Mouse (Mus musculus): ENCODE measurements around the gene Ddah2. TPM values are rescaled to one million over a fixed set of nuclear protein-coding genes. Genes with fewer than 3 reads are reported as not detected.

Gene Ddah2
- polyA plus RNA-seq, 2 experiments, result 271 to 358 TPM

DNA sequence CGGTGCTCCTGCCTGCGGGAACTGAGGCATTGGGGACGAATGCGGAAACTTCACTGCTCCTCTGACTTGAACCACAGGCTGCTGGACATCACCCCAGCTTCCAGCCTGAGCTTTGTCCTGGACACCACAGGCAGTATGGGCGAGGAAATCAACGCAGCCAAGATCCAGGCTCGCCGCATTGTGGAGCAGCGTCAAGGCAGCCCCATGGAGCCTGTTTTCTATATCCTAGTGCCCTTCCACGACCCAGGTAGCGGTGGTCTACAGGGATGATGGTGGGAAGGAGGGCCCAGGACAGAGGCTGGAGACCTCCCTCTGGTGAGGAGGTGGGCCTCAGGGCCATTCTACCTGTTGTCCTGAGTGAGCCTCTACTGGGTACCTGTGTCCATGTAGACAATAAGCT is 38.9 kb upstream of the Ddah2 start:
- H3K4me2 ChIP-seq (replicated peaks; ENCODE audit: low read depth, low read length, severe bottlenecking), result no peak overlapping the region
- H3K27me3 ChIP-seq (ENCODE audit: control insufficient read depth, insufficient read depth, low read length), result no peaks in the 10 kb centered on the region
- TF ChIP-seq POLR2A (IDR thresholded peaks at IDR 0.05; ENCODE audit: borderline replicate concordance, extremely low read depth, insufficient read depth, insufficient read length), result no peak
- H3K4me1 ChIP-seq (ENCODE audit: control insufficient read depth, insufficient read depth, low read length), result peaks cover 5% of the 10 kb centered on the region; the same call in 1 of the 2 replicates
- H3K4me3 ChIP-seq (replicated peaks; ENCODE audit: low read length), result no peak overlapping the region
- no peak overlapping the region for H3K27ac ChIP-seq (replicated peaks; ENCODE audit: low read depth, low read length)
- H3K9ac ChIP-seq (ENCODE audit: low read depth, low read length, severe bottlenecking), result no peak overlapping the region
- H3K9me3 ChIP-seq (ENCODE audit: control insufficient read depth, low read length), result no peaks in the 10 kb centered on the region
- no peak for ATAC-seq (ENCODE audit: low FRiP score, low read depth)
- DNase-seq (ENCODE audit: low spot score), result no peak
- H3K36me3 ChIP-seq (ENCODE audit: control insufficient read depth, insufficient read depth, low read length), result peaks cover 23% of the 10 kb centered on the region
- WGBS, result 65% methylated on average over 11 of the region's 11 CpGs

GRCm38 (mm10) chr17:35020551-35020950 is 38.3 kb upstream of the Ddah2 start:
- peaks cover 5% of the 10 kb centered on the region; the same call in 1 of the 2 replicates for H3K4me1 ChIP-seq (ENCODE audit: control insufficient read depth, insufficient read depth, low read length)
- no peak overlapping the region for H3K4me2 ChIP-seq (replicated peaks; ENCODE audit: low read depth, low read length, severe bottlenecking)
- H3K9me3 ChIP-seq (ENCODE audit: control insufficient read depth, low read length), result no peaks in the 10 kb centered on the region
- H3K9ac ChIP-seq (ENCODE audit: low read depth, low read length, severe bottlenecking), result no peak overlapping the region
- 86% methylated on average over 8 of the region's 8 CpGs for WGBS
- ATAC-seq (ENCODE audit: low FRiP score, low read depth), result no peak
- no peak overlapping the region for H3K4me3 ChIP-seq (replicated peaks; ENCODE audit: low read length)
- TF ChIP-seq POLR2A (IDR thresholded peaks at IDR 0.05; ENCODE audit: borderline replicate concordance, extremely low read depth, insufficient read depth, insufficient read length), result no peak
- no peak overlapping the region for H3K27ac ChIP-seq (replicated peaks; ENCODE audit: low read depth, low read length)
- no peaks in the 10 kb centered on the region for H3K27me3 ChIP-seq (ENCODE audit: control insufficient read depth, insufficient read depth, low read length)
- no peak for DNase-seq (ENCODE audit: low spot score)
- peaks cover 16% of the 10 kb centered on the region for H3K36me3 ChIP-seq (ENCODE audit: control insufficient read depth, insufficient read depth, low read length)

- Histone ChIP-seq H3K27me3 (ENCODE audit: control insufficient read depth, insufficient read depth, low read length) (no peaks in the 10 kb centered on the region), H3K27ac (replicated peaks; ENCODE audit: low read depth, low read length) (no peak overlapping the region), H3K36me3 (ENCODE audit: control insufficient read depth, insufficient read depth, low read length) (peaks cover 9% of the 10 kb centered on the region), H3K9me3 (ENCODE audit: control insufficient read depth, low read length) (no peaks in the 10 kb centered on the region), H3K9ac (ENCODE audit: low read depth, low read length, severe bottlenecking) (no peak overlapping the region), H3K4me2 (replicated peaks; ENCODE audit: low read depth, low read length, severe bottlenecking) (peak overlapping the region; percentile 30), H3K4me1 (ENCODE audit: control insufficient read depth, insufficient read depth, low read length) (peaks cover 10% of the 10 kb centered on the region), H3K4me3 (replicated peaks; ENCODE audit: low read length) (no peak overlapping the region)
- WGBS, result 13% methylated on average over 16 of the region's 17 CpGs
- DNase-seq (ENCODE audit: low spot score), result peak; percentile 61
- TF ChIP-seq POLR2A (IDR thresholded peaks at IDR 0.05; ENCODE audit: borderline replicate concordance, extremely low read depth, insufficient read depth, insufficient read length), result no peak
- ATAC-seq (ENCODE audit: low FRiP score, low read depth), result peak; percentile 70
These were observed 37.5 kb upstream of the Ddah2 start for GRCm38 (mm10) chr17:35021163-35021808.

- no peak for TF ChIP-seq POLR2A (IDR thresholded peaks at IDR 0.05; ENCODE audit: borderline replicate concordance, extremely low read depth, insufficient read depth, insufficient read length)
- Histone ChIP-seq H3K9ac (ENCODE audit: low read depth, low read length, severe bottlenecking) (no peak overlapping the region), H3K27ac (replicated peaks; ENCODE audit: low read depth, low read length) (no peak overlapping the region), H3K27me3 (ENCODE audit: control insufficient read depth, insufficient read depth, low read length) (no peaks in the 10 kb centered on the region), H3K36me3 (ENCODE audit: control insufficient read depth, insufficient read depth, low read length) (peaks cover 2% of the 10 kb centered on the region; the same call in 1 of the 2 replicates), H3K9me3 (ENCODE audit: control insufficient read depth, low read length) (no peaks in the 10 kb centered on the region), H3K4me2 (replicated peaks; ENCODE audit: low read depth, low read length, severe bottlenecking) (no peak overlapping the region), H3K4me3 (replicated peaks; ENCODE audit: low read length) (no peak overlapping the region), H3K4me1 (ENCODE audit: control insufficient read depth, insufficient read depth, low read length) (peaks cover 11% of the 10 kb centered on the region)
- DNase-seq (ENCODE audit: low spot score) (no peak), ATAC-seq (ENCODE audit: low FRiP score, low read depth) (no peak)
- WGBS, result 66% methylated on average over 6 of the region's 6 CpGs
These were observed 36.9 kb upstream of the Ddah2 start for GRCm38 (mm10) chr17:35021842-35022477.

GRCm38 (mm10) chr17:35022541-35023060 is 36.2 kb upstream of the Ddah2 start:
- no peak overlapping the region for H3K4me3 ChIP-seq (replicated peaks; ENCODE audit: low read length)
- no peaks in the 10 kb centered on the region for H3K9me3 ChIP-seq (ENCODE audit: control insufficient read depth, low read length)
- H3K4me2 ChIP-seq (replicated peaks; ENCODE audit: low read depth, low read length, severe bottlenecking), result no peak overlapping the region
- no peak overlapping the region for H3K27ac ChIP-seq (replicated peaks; ENCODE audit: low read depth, low read length)
- 92% methylated on average over 8 of the region's 8 CpGs for WGBS
- ATAC-seq (ENCODE audit: low FRiP score, low read depth), result no peak
- DNase-seq (ENCODE audit: low spot score), result no peak
- H3K36me3 ChIP-seq (ENCODE audit: control insufficient read depth, insufficient read depth, low read length), result no peaks in the 10 kb centered on the region
- no peak for TF ChIP-seq POLR2A (IDR thresholded peaks at IDR 0.05; ENCODE audit: borderline replicate concordance, extremely low read depth, insufficient read depth, insufficient read length)
- no peak overlapping the region for H3K9ac ChIP-seq (ENCODE audit: low read depth, low read length, severe bottlenecking)
- H3K4me1 ChIP-seq (ENCODE audit: control insufficient read depth, insufficient read depth, low read length), result peaks cover 16% of the 10 kb centered on the region
- H3K27me3 ChIP-seq (ENCODE audit: control insufficient read depth, insufficient read depth, low read length), result no peaks in the 10 kb centered on the region
